Mouse (Mus musculus): ENCODE data around the gene Chil4. TPM values are rescaled to one million over a fixed set of nuclear protein-coding genes. Genes with fewer than 3 reads are reported as not detected.
"Not testable (repeated sequence)": the region's sequence is repeated elsewhere in the genome, so short reads cannot be mapped to it uniquely, and the experiment has no call there.

The Chil4 gene
- polyA plus RNA-seq, 1 experiment from 2014 or later: not detected

- ATAC-seq (replicated peaks; ENCODE audit: low FRiP score); H3K36me3 ChIP-seq (ENCODE audit: control insufficient read depth, insufficient read depth, low read length); H3K4me2 ChIP-seq (ENCODE audit: low read depth, low read length, severe bottlenecking); H3K9ac ChIP-seq (ENCODE audit: low read length); H3K27me3 ChIP-seq (ENCODE audit: control insufficient read depth, insufficient read depth, low read length); H3K4me3 ChIP-seq (ENCODE audit: low read depth, low read length); DNase-seq (ENCODE audit: low spot score); H3K27ac ChIP-seq (ENCODE audit: low read depth, low read length); H3K9me3 ChIP-seq (ENCODE audit: control insufficient read depth, low read length); H3K4me1 ChIP-seq (replicated peaks; ENCODE audit: control insufficient read depth, insufficient read depth, low read length): not testable (repeated sequence)
- WGBS: 73% methylated on average over 3 of the region's 3 CpGs
These were observed 4.1 kb upstream of the Chil4 start for GRCm38 (mm10) chr3:106223391-106223790.

GRCm38 (mm10) chr3:106221625-106222265 lies 2.4 kb upstream of the Chil4 start:
- no peaks in the 10 kb centered on the region for H3K36me3 ChIP-seq (ENCODE audit: control insufficient read depth, insufficient read depth, low read length)
- H3K27ac ChIP-seq (ENCODE audit: low read depth, low read length): no peak overlapping the region
- H3K4me1 ChIP-seq (replicated peaks; ENCODE audit: control insufficient read depth, insufficient read depth, low read length): no peaks in the 10 kb centered on the region
- ATAC-seq (replicated peaks; ENCODE audit: low FRiP score) (0 out of 2 replicates have a peak, but pooled peaks have one; percentile 13), DNase-seq (ENCODE audit: low spot score) (no peak)
- H3K27me3 ChIP-seq (ENCODE audit: control insufficient read depth, insufficient read depth, low read length): no peaks in the 10 kb centered on the region
- no peaks in the 10 kb centered on the region for H3K9me3 ChIP-seq (ENCODE audit: control insufficient read depth, low read length)
- H3K9ac ChIP-seq (ENCODE audit: low read length): no peak overlapping the region
- 88% methylated on average over 1 of the region's 1 CpGs for WGBS
- H3K4me2 ChIP-seq (ENCODE audit: low read depth, low read length, severe bottlenecking): no peak overlapping the region
- H3K4me3 ChIP-seq (ENCODE audit: low read depth, low read length): no peak overlapping the region

GRCm38 (mm10) chr3:106218284-106218954 lies 888 bp downstream of the Chil4 start:
- not testable (repeated sequence) for H3K27ac ChIP-seq (ENCODE audit: low read depth, low read length); H3K36me3 ChIP-seq (ENCODE audit: control insufficient read depth, insufficient read depth, low read length); DNase-seq (ENCODE audit: low spot score); H3K27me3 ChIP-seq (ENCODE audit: control insufficient read depth, insufficient read depth, low read length); H3K9ac ChIP-seq (ENCODE audit: low read length); H3K9me3 ChIP-seq (ENCODE audit: control insufficient read depth, low read length); ATAC-seq (replicated peaks; ENCODE audit: low FRiP score); H3K4me2 ChIP-seq (ENCODE audit: low read depth, low read length, severe bottlenecking); H3K4me3 ChIP-seq (ENCODE audit: low read depth, low read length); H3K4me1 ChIP-seq (replicated peaks; ENCODE audit: control insufficient read depth, insufficient read depth, low read length)
- WGBS: 84% methylated on average over 4 of the region's 4 CpGs

- H3K36me3 ChIP-seq (ENCODE audit: control insufficient read depth, insufficient read depth, low read length); H3K9ac ChIP-seq (ENCODE audit: low read length); H3K27me3 ChIP-seq (ENCODE audit: control insufficient read depth, insufficient read depth, low read length); ATAC-seq (replicated peaks; ENCODE audit: low FRiP score); DNase-seq (ENCODE audit: low spot score); H3K9me3 ChIP-seq (ENCODE audit: control insufficient read depth, low read length); H3K4me1 ChIP-seq (replicated peaks; ENCODE audit: control insufficient read depth, insufficient read depth, low read length); H3K27ac ChIP-seq (ENCODE audit: low read depth, low read length); H3K4me2 ChIP-seq (ENCODE audit: low read depth, low read length, severe bottlenecking); H3K4me3 ChIP-seq (ENCODE audit: low read depth, low read length): not testable (repeated sequence)
- WGBS: 64% methylated on average over 1 of the region's 1 CpGs
These were observed 21.3 kb downstream of the Chil4 start for GRCm38 (mm10) chr3:106198030-106198429.

GRCm38 (mm10) chr3:106197246-106197645 lies 22.1 kb downstream of the Chil4 start:
- not testable (repeated sequence) for H3K4me2 ChIP-seq (ENCODE audit: low read depth, low read length, severe bottlenecking); H3K4me1 ChIP-seq (replicated peaks; ENCODE audit: control insufficient read depth, insufficient read depth, low read length); H3K9ac ChIP-seq (ENCODE audit: low read length); H3K27ac ChIP-seq (ENCODE audit: low read depth, low read length); H3K27me3 ChIP-seq (ENCODE audit: control insufficient read depth, insufficient read depth, low read length); DNase-seq (ENCODE audit: low spot score); H3K9me3 ChIP-seq (ENCODE audit: control insufficient read depth, low read length); ATAC-seq (replicated peaks; ENCODE audit: low FRiP score); H3K36me3 ChIP-seq (ENCODE audit: control insufficient read depth, insufficient read depth, low read length); H3K4me3 ChIP-seq (ENCODE audit: low read depth, low read length)
- 82% methylated on average over 2 of the region's 2 CpGs for WGBS

GRCm38 (mm10) chr3:106196276-106196675 lies 23.0 kb downstream of the Chil4 start:
- H3K4me2 ChIP-seq (ENCODE audit: low read depth, low read length, severe bottlenecking): no peak overlapping the region
- no peaks in the 10 kb centered on the region for H3K4me1 ChIP-seq (replicated peaks; ENCODE audit: control insufficient read depth, insufficient read depth, low read length)
- peaks cover 4% of the 10 kb centered on the region for H3K9me3 ChIP-seq (ENCODE audit: control insufficient read depth, low read length)
- DNase-seq (ENCODE audit: low spot score): no peak
- no peak overlapping the region for H3K27ac ChIP-seq (ENCODE audit: low read depth, low read length)
- 0 out of 2 replicates have a peak, but pooled peaks have one; percentile 44 for ATAC-seq (replicated peaks; ENCODE audit: low FRiP score)
- no peak overlapping the region for H3K4me3 ChIP-seq (ENCODE audit: low read depth, low read length)
- H3K36me3 ChIP-seq (ENCODE audit: control insufficient read depth, insufficient read depth, low read length): no peaks in the 10 kb centered on the region
- no peak overlapping the region for H3K9ac ChIP-seq (ENCODE audit: low read length)
- no peaks in the 10 kb centered on the region for H3K27me3 ChIP-seq (ENCODE audit: control insufficient read depth, insufficient read depth, low read length)

- H3K4me2 ChIP-seq (ENCODE audit: low read depth, low read length, severe bottlenecking): no peak overlapping the region
- no peaks in the 10 kb centered on the region for H3K27me3 ChIP-seq (ENCODE audit: control insufficient read depth, insufficient read depth, low read length)
- no peaks in the 10 kb centered on the region for H3K4me1 ChIP-seq (replicated peaks; ENCODE audit: control insufficient read depth, insufficient read depth, low read length)
- H3K9me3 ChIP-seq (ENCODE audit: control insufficient read depth, low read length): peaks cover 4% of the 10 kb centered on the region
- ATAC-seq (replicated peaks; ENCODE audit: low FRiP score) (0 out of 2 replicates have a peak, but pooled peaks have one; percentile 42), DNase-seq (ENCODE audit: low spot score) (no peak)
- WGBS: 90% methylated on average over 12 of the region's 12 CpGs
- H3K27ac ChIP-seq (ENCODE audit: low read depth, low read length): no peak overlapping the region
- no peaks in the 10 kb centered on the region for H3K36me3 ChIP-seq (ENCODE audit: control insufficient read depth, insufficient read depth, low read length)
- no peak overlapping the region for H3K9ac ChIP-seq (ENCODE audit: low read length)
- H3K4me3 ChIP-seq (ENCODE audit: low read depth, low read length): no peak overlapping the region
These were observed 23.8 kb downstream of the Chil4 start for GRCm38 (mm10) chr3:106195486-106195885.

- Histone ChIP-seq H3K4me3 (ENCODE audit: low read depth, low read length) (no peak overlapping the region), H3K9me3 (ENCODE audit: control insufficient read depth, low read length) (no peaks in the 10 kb centered on the region; the same call in 1 of the 2 replicates), H3K27me3 (ENCODE audit: control insufficient read depth, insufficient read depth, low read length) (no peaks in the 10 kb centered on the region), H3K9ac (ENCODE audit: low read length) (no peak overlapping the region), H3K4me2 (ENCODE audit: low read depth, low read length, severe bottlenecking) (no peak overlapping the region), H3K36me3 (ENCODE audit: control insufficient read depth, insufficient read depth, low read length) (no peaks in the 10 kb centered on the region), H3K4me1 (replicated peaks; ENCODE audit: control insufficient read depth, insufficient read depth, low read length) (no peaks in the 10 kb centered on the region), H3K27ac (ENCODE audit: low read depth, low read length) (no peak overlapping the region)
- ATAC-seq (replicated peaks; ENCODE audit: low FRiP score) (peak; percentile 44; the same call in 1 of the 2 replicates), DNase-seq (ENCODE audit: low spot score) (no peak)
- 84% methylated on average over 2 of the region's 2 CpGs for WGBS
These were observed 31.3 kb downstream of the Chil4 start for GRCm38 (mm10) chr3:106187991-106188390.
